Mouse (Mus musculus): ENCODE results near the gene Lmo4. TPM values are rescaled to one million over a fixed set of nuclear protein-coding genes. Genes with fewer than 3 reads are reported as not detected.

Lmo4 gene
- polyA plus RNA-seq, 1 experiment from 2014 or later: 44.0 TPM

DNA sequence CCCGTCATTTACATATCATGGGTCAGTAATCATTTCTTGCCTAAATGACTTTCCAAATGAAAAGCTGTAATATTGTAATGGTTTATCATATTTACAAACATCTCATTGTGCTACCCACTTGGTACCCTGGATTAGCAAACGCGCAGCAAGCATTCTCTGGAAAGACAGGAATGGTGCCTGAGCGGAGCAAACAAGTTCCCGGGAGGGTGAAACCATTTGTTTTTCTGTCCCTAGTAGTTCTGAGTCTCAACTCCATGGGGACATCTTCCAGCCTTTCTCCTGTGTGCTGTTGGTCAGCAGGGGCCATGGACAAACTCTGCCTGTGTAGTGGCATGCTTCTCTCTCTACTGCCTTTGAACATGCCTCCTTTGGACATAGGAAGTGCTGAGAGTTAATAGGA lies 64.2 kb downstream of the Lmo4 start:
- Histone ChIP-seq H3K36me3 (no peaks in the 10 kb centered on the region), H3K9ac (replicated peaks) (no peak overlapping the region), H3K9me3 (no peaks in the 10 kb centered on the region), H3K4me1 (no peaks in the 10 kb centered on the region), H3K4me3 (no peak overlapping the region), H3K4me2 (replicated peaks) (no peak overlapping the region), H3K27me3 (no peaks in the 10 kb centered on the region), H3K27ac (replicated peaks) (no peak overlapping the region)
- no peak for ATAC-seq (ENCODE audit: low FRiP score, low read depth)
- 89% methylated on average over 5 of the region's 5 CpGs for WGBS

DNA sequence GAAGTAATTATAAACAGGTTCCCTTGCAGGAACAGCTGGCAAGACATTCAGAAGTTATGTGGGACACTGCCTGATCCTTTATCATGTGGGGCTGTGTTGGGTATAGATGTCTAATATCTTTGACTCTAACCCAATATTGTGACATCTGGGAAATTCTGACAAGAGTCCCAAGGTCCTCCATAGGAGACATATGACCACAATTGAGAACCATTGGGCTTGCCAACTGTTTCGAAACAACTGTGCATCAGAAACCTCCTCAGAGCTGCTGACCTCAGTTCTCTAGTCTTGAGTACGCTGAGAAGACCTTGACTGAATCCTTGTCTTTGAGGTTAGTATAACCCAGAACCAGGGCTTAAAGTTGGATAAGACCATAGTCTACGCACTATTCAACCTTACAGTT lies 66.4 kb downstream of the Lmo4 start:
- no peak for ATAC-seq (ENCODE audit: low FRiP score, low read depth)
- no peaks in the 10 kb centered on the region for H3K4me1 ChIP-seq
- no peaks in the 10 kb centered on the region for H3K36me3 ChIP-seq
- WGBS: 93% methylated on average over 3 of the region's 3 CpGs
- H3K4me2 ChIP-seq (replicated peaks): no peak overlapping the region
- H3K9ac ChIP-seq (replicated peaks): no peak overlapping the region
- no peaks in the 10 kb centered on the region for H3K27me3 ChIP-seq
- no peak overlapping the region for H3K27ac ChIP-seq (replicated peaks)
- H3K9me3 ChIP-seq: no peaks in the 10 kb centered on the region
- H3K4me3 ChIP-seq: no peak overlapping the region

All from midbrain, embryonic 12.5 days (tissue).